Mouse (Mus musculus) myocyte (in vitro differentiated cells): ENCODE results near the gene Gsdme.

ENCODE experiments used
- CEBPB ChIP-seq: IDR thresholded peaks from 2 replicates; pipeline ENCODE4 v1.6.1; 2011; ENCODE audit warnings: mild to moderate bottlenecking, moderate library complexity; ENCODE audit not compliant: poor library complexity, insufficient read depth, severe bottlenecking
- MAX ChIP-seq: IDR thresholded peaks from one replicate; pipeline ENCODE4 v1.6.1; 2011; ENCODE audit warnings: low read depth, mild to moderate bottlenecking, control low read depth
- MYOG ChIP-seq, 3 experiments: IDR thresholded peaks; one replicate each; pipeline ENCODE4 v1.6.1; 2011; ENCODE audit warnings: control low read depth in 2 of 3, low read depth in 2 of 3, mild to moderate bottlenecking in 2 of 3; ENCODE audit not compliant: insufficient read length in 2 of 3, control insufficient read depth in 1 of 3, insufficient read depth in 1 of 3
- POLR2A ChIP-seq: IDR thresholded peaks from one replicate; pipeline ENCODE4 v1.6.1; 2011; ENCODE audit warnings: low read depth, mild to moderate bottlenecking, control low read depth, moderate library complexity; ENCODE audit not compliant: insufficient read length
- POLR2AphosphoS2 ChIP-seq: IDR thresholded peaks from one replicate; pipeline ENCODE4 v1.6.1; 2011; ENCODE audit warnings: low read depth, control low read depth; ENCODE audit not compliant: insufficient read length
- SRF ChIP-seq: IDR thresholded peaks from one replicate; pipeline ENCODE4 v1.6.1; 2011; ENCODE audit warnings: low read depth; ENCODE audit not compliant: control insufficient read depth, insufficient read length
- TCF12 ChIP-seq: IDR thresholded peaks from one replicate; pipeline ENCODE4 v1.6.1; 2011; ENCODE audit warnings: mild to moderate bottlenecking, control low read depth; ENCODE audit not compliant: poor library complexity, insufficient read depth, severe bottlenecking
- USF1 ChIP-seq: IDR thresholded peaks from one replicate; pipeline ENCODE4 v1.6.1; 2011; ENCODE audit warnings: low read depth, mild to moderate bottlenecking, control low read depth, moderate library complexity

GRCm38 (mm10) chr6:50279642-50280041 lies 16.0 kb upstream of the Gsdme start:
- TF ChIP-seq POLR2A: no peak
- TF ChIP-seq MAX: no peak
- no peak for TF ChIP-seq MYOG (IDR thresholded peaks at IDR 0.05; ENCODE audit: control insufficient read depth in 1 of 3, insufficient read depth in 1 of 3, insufficient read length in 2 of 3, low read depth in 2 of 3)
- TF ChIP-seq USF1: no peak
- TF ChIP-seq SRF: no peak
- TF ChIP-seq TCF12: no peak
- no peak for TF ChIP-seq CEBPB
- no peak for TF ChIP-seq POLR2AphosphoS2
